ENCODE assay signal across 25 mouse cellular contexts in the genomic region with DNA sequence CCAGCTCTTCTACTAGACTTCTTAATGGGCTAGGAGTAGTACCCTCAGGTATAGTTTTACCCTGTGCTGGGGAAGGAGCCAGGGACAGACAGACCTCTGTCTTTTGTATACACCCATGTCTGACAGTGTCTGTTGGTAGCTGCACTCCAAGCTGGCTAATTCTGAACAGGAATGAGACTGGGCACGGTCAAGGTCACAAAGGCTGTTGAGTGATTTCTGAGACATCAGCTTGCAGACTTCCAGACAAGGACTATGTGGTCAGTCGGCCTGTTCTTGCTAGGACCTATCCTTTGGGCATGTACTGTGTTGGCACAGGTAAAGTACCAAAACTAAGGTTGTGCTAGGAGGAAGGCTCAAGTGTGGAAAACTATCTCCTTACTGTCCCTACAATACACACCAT. TPM values are rescaled to one million over a fixed set of nuclear protein-coding genes. Genes with fewer than 3 reads are reported as not detected.
"Had no signal": no experiment of that assay in that cellular context is flagged by ENCODE, and none has a peak within 500 bp of the region (broad histone marks: within the 10 kb centered on the region; RNA-seq: fewer than 3 reads in every experiment).

No protein-coding gene starts in this region.

- H3K27ac ChIP-seq: layer of hippocampus, adult 2 months; limb, embryonic 10.5 days; limb, embryonic 13.5 days; liver, embryonic 12.5 days; liver, embryonic 15.5 days; lung, embryonic 15.5 days; midbrain, embryonic 10.5 days; midbrain, embryonic 13.5 days; neural tube, embryonic 13.5 days; stomach, embryonic 15.5 days had no signal

- H3K4me2 ChIP-seq: limb, embryonic 13.5 days; liver, embryonic 12.5 days; liver, embryonic 15.5 days; lung, embryonic 15.5 days; midbrain, embryonic 13.5 days; neural tube, embryonic 13.5 days; stomach, embryonic 15.5 days had no signal

- H3K9me3 ChIP-seq: limb, embryonic 10.5 days; limb, embryonic 13.5 days; liver, embryonic 12.5 days; liver, embryonic 15.5 days; lung, embryonic 15.5 days; megakaryocyte, embryonic 14.5 days; midbrain, embryonic 10.5 days; midbrain, embryonic 13.5 days; neural tube, embryonic 13.5 days; stomach, embryonic 15.5 days had no signal

- H3K4me1 ChIP-seq: limb, embryonic 10.5 days; limb, embryonic 13.5 days; liver, embryonic 12.5 days; liver, embryonic 15.5 days; lung, embryonic 15.5 days; megakaryocyte, embryonic 14.5 days; midbrain, embryonic 10.5 days; midbrain, embryonic 13.5 days; neural tube, embryonic 13.5 days; stomach, embryonic 15.5 days had no signal

- H3K27me3 ChIP-seq: limb, embryonic 13.5 days; liver, embryonic 12.5 days; liver, embryonic 15.5 days; lung, embryonic 15.5 days; megakaryocyte, embryonic 14.5 days; midbrain, embryonic 13.5 days; neural tube, embryonic 13.5 days; stomach, embryonic 15.5 days had no signal

- H3K4me3 ChIP-seq: layer of hippocampus, adult 2 months; limb, embryonic 10.5 days; limb, embryonic 13.5 days; liver, embryonic 12.5 days; liver, embryonic 15.5 days; lung, embryonic 15.5 days; megakaryocyte, embryonic 14.5 days; midbrain, embryonic 10.5 days; midbrain, embryonic 13.5 days; myocyte; neural tube, embryonic 13.5 days; stomach, embryonic 15.5 days had no signal

- H3K36me3 ChIP-seq: stomach, embryonic 15.5 days had no signal

- ATAC-seq: liver, embryonic 12.5 days; midbrain, embryonic 13.5 days; midbrain, embryonic 16.5 days had no signal

- DNase-seq: kidney, postnatal 25 days; layer of hippocampus, adult 9-11 months; liver; lung, adult 18-20 months; lung, postnatal 10 days; lung, postnatal 36 days; retina, postnatal 1 day; right cerebral cortex, postnatal 25 days; spleen, adult 18-20 months; thymus, postnatal 25 days had no signal

- H3K9ac ChIP-seq: limb, embryonic 13.5 days; liver, embryonic 12.5 days; liver, embryonic 15.5 days; lung, embryonic 15.5 days; midbrain, embryonic 13.5 days; neural tube, embryonic 13.5 days; stomach, embryonic 15.5 days had no signal

RNA-seq across cellular contexts. Expression of gene Bok, which starts 30.7 kb away (rescaled TPM):
- total RNA-seq: monocyte, adult 5-6 weeks; neutrophil, adult 5-6 weeks had no signal
